Mouse (Mus musculus) cerebellum, adult 9-10 months (tissue): ENCODE measurements around the gene Dhdds.
"Not testable (repeated sequence)": the region's sequence is repeated elsewhere in the genome, so short reads cannot be mapped to it uniquely, and the experiment has no call there.

Experiments
- DNase-seq: peaks from one replicate; pipeline ENCODE4 v3.0.0; 2022

Dhdds gene

GRCm38 (mm10) chr4:134002903-134003302 lies 2.2 kb upstream of the Dhdds start:
- no peak for DNase-seq

- no peak for DNase-seq
These were observed 1.5 kb upstream of the Dhdds start for GRCm38 (mm10) chr4:134002246-134002645.

- no peak for DNase-seq
These were observed 992 bp upstream of the Dhdds start for GRCm38 (mm10) chr4:134001710-134002109.

DNA sequence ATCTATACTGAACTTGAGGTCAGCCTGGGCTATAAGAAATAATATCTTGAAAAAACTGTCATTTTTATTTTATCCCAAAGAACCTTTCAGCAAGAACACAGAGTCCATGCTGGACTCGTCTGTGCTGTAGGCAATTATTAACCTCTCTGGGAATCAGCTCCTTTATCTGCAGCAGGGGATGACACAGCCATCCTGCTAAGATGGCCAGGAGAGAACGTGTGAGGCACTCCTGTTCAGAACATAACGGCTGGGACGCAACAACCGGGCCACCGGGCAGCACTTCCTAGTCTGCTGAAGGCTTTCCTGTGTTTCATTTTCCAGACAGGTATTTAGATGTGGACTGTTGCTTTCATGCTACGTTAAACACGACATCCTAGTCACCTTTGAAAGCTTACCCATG lies 6.0 kb downstream of the Dhdds start:
- DNase-seq = no peak

DNA sequence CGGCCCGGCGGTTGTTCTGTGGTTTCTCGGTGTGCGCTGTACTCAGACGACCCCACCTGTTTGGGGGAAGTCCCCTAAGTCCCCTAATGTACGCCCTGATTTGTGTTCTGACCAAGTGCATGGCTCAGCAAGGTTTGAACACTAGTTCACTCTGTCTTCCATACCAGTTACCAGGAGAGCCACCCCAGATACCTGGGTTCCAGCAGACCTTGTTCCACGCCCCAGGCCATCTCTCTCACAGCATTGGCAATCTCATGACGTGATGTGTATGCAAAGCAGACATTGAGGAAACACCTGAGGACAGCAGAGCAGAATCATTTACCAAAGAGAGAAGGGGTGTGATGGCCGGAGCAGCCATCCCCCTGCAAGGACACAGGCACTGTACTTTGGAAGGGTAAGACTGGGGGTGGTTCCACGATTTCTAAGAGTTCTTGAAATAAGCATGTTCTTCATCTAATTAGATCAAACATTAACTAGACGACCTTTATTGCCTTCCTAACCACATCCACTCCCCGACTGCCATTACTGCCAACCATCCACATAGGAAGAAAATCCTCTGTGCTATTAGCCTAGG lies 9.5 kb downstream of the Dhdds start:
- no peak for DNase-seq

- no peak for DNase-seq
These were observed 10.7 kb downstream of the Dhdds start for GRCm38 (mm10) chr4:133990035-133990434.

GRCm38 (mm10) chr4:133988289-133988688 lies 12.4 kb downstream of the Dhdds start:
- DNase-seq = not testable (repeated sequence)

GRCm38 (mm10) chr4:133982936-133983335 lies 17.8 kb downstream of the Dhdds start:
- no peak for DNase-seq

GRCm38 (mm10) chr4:133980496-133980895 lies 20.2 kb downstream of the Dhdds start:
- DNase-seq = no peak

GRCm38 (mm10) chr4:133978021-133978711 lies 22.6 kb downstream of the Dhdds start:
- DNase-seq = no peak

DNA sequence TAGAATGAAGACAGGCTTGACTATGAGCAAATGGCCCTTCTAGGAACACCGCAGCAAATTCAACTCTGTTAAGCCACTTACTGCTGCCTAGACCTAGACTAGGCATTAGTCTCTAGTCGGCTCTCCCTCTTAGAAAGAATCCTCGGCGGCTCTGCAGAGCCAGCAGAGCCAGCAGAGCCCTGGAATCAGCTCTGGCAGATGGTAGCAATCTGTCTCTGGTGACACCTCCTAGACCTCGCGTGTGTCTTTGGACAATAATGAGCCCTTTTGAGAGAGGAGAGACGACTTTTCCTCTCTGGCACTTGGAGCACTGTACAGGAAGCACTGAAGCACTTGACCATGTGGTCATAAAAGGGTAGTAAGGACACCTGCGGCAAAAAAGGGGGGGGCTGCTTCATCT lies 29.0 kb downstream of the Dhdds start:
- peak; percentile 50 for DNase-seq

- DNase-seq = no peak
These were observed 29.8 kb downstream of the Dhdds start for GRCm38 (mm10) chr4:133970876-133971275.

DNA sequence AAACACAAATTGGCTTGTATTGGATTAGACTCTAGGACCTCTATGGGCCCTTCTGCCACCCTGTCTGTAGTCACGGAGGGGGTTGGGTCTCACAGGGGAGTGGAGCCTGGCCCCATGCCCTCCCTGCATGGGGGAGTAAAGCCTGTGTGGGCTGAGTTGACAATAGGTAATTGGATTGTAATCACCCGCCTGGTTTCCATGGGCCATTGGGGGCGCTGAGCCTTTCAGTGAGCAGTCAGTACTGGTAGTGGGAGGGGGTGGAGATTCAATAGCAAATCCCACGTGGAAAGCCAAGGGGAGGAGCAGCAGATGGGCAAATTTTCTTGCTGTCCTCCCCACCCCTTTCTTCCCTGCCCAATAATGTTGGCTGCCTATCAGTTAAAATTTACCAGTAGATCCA lies 30.5 kb downstream of the Dhdds start:
- peak; percentile 46 for DNase-seq

DNA sequence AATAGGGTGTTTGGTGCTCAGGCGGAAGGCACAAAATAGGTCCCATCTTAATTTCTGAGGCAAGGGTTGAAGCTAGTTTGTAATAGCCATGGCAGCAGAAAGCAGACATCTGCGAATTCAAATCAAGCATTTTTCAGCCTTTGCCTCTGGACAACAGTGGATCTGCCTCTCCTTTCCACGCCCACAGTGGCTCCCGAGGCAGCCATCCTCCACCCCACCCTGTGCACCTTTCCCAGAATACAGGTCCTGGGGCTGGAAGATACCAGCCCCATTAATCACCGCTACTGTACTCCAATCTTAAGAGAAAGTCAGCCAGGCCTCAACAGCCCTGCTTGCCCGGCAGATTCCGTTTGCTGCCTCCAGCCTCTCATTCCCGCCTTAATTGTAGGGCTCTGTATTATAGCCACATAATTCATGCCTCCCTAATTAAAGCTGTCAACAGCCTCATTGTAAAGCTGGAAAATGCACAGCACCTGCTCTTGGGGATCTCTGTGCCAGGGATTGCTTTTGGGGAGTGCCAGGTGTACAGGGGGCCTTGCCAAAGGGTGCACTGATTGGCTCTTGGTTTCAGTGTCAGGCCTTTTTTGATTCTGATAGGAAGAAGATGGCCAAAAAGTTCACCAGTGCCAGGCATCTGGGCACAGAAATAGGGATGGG lies 31.5 kb downstream of the Dhdds start:
- peak; percentile 48 for DNase-seq

GRCm38 (mm10) chr4:133968150-133968921 lies 32.4 kb downstream of the Dhdds start, which contains the start of gene Hmgn2:
Hmgn2 (minus strand) TSS chr4:133968650.
- DNase-seq = no peak

GRCm38 (mm10) chr4:133967866-133968149 lies 32.9 kb downstream of the Dhdds start:
- DNase-seq = peak; percentile 93

GRCm38 (mm10) chr4:133967138-133967865 lies 33.4 kb downstream of the Dhdds start:
- DNase-seq = peak; percentile 98

DNA sequence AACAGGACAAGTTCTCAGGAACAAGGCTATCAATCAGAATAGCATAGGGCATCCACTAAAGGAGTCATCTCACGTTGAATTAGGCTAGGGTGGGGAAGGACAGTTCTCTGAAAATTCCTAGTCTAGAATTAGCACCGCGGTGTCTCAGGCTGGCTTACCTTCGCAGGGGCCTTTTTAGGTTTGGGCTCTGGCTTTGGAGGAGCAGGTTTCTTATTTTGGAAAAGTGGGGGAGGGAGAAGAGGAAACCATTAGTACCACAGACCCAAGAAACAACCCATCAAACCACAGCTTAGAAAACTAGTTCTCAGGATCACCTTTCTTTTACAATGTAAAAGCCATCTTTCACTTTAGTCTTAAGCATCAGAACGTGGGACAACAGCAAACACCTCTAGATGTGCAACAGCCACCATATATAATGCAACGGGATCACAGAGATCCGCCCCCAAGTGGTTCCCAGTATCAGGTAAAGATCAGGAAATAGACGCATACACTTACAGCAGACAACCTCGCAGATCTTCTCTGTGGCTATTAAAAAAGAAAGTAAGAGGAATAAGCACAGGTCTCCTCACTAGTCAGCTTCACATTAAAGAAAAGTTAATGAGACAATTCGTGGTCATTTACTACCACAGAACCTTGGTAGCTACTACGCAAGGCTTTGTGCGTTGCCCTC lies 34.3 kb downstream of the Dhdds start:
- DNase-seq = peak; percentile 32

- no peak for DNase-seq
These were observed 38.2 kb downstream of the Dhdds start for GRCm38 (mm10) chr4:133962566-133962965.

DNA sequence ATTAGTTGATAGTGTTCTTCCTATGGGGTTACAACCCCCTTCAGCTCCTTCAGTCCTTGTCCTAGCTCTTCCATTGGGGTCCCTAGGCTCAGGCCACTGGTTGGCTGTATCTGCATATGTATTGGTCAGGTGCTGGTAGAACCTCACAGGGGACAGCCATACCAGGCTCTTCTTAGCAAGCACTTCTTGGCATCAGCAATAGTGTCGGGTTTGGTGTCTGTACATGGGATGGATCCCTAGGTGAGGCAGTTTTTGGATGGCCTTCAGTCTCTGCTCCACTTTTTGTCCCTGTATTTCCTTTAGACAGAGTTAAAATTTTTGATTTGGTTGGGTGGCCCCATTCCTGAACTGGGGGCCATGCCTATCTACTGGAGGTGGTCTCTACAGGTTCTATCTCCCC lies 41.8 kb downstream of the Dhdds start:
- no peak for DNase-seq

DNA sequence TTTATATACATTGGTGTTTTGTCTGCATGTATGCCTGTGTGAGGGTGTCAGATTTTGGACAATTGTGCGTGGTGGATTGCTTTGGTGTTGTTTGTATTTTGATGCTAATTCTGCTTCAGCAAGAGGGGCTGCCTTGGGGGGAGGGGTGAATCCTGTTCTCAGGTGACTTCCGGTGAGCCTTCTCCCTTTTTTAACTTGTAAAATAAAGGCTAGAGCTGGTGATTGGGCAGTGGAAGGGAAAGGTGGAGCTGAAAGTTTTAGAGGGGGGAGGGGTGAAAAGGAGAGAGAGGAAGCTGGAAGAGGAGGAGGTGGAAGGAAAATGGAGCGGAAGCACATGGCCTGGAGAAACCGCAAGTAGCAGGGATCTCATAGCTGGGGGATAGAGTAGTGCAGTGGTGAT lies 44.4 kb downstream of the Dhdds start:
- DNase-seq = no peak

DNA sequence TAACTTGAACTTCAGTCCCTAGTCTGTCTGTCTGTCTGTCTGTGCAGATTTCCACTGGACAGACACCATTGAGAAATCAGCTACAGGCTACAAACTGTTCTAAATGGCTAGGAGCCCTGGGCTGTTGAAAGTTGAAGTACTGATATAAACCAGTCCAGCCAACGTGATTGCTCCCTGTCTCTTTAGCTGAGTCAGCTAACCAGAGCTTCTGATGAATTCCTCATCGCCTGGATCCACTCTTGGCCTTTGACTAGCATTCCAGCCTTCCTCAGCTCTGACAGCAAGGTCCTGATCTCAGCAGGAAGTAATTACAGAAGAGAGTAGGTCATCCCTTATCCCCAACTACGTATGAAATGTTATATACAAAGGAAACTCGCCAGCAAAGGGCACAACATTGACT lies 54.0 kb downstream of the Dhdds start:
- DNase-seq = no peak
